Mouse (Mus musculus) bone marrow macrophage, adult 2 months (primary cell): ENCODE measurements around the gene Immp2l.

Source experiments
- CTCF ChIP-seq: IDR thresholded peaks from 2 replicates; pipeline ENCODE4 v1.5.1; 2012; ENCODE audit warnings: low read depth, mild to moderate bottlenecking, low read length, moderate library complexity
- POLR2A ChIP-seq: IDR thresholded peaks from 2 replicates; pipeline ENCODE4 v1.6.1; 2012; ENCODE audit warnings: mild to moderate bottlenecking, low read depth, low read length, borderline replicate concordance

- TF ChIP-seq CTCF: no peak
- no peak for TF ChIP-seq POLR2A
Measured at GRCm38 (mm10) chr12:41621341-41621740, 597.5 kb downstream of the Immp2l start.
